Mouse (Mus musculus) MEL (cell line): ENCODE measurements at regions not wholly inside any gene's neighbourhood (a gene's known extent, or its start where the extent isn't known, plus 50 kb on each side); places are given as distances from the start of the nearest gene placed in this dataset.

Source experiments
- DNase-seq: peaks from one replicate; pipeline ENCODE4 v3.0.0; 2011; ENCODE audit warnings: low read depth, low spot score
- H3K27ac ChIP-seq: 2 replicates; pipeline ENCODE4 v1.5.1; 2012; ENCODE audit warnings: low read depth, mild to moderate bottlenecking, control low read depth, low read length, moderate library complexity; ENCODE audit not compliant: control insufficient read depth
- H3K27me3 ChIP-seq, 2 experiments: fragments of 150-350 bp in 1 of 2; sonication (generic) in 1 of 2; 2 replicates each; pipeline ENCODE4 v1.6.1; 2012; ENCODE audit warnings: low read length in 2 of 2, mild to moderate bottlenecking in 2 of 2, improper control_type of control experiment in 1 of 2, moderate library complexity in 1 of 2; ENCODE audit not compliant: insufficient read depth in 2 of 2, control insufficient read depth in 1 of 2
- H3K36me3 ChIP-seq, 2 experiments: 2 replicates each; pipeline ENCODE4 v1.6.1; 2012 to 2014; ENCODE audit warnings: low read length in 2 of 2, improper control_type of control experiment in 1 of 2, inconsistent platforms in 1 of 2, mild to moderate bottlenecking in 1 of 2; ENCODE audit not compliant: insufficient read depth in 2 of 2, control insufficient read depth in 1 of 2
- H3K4me1 ChIP-seq, 2 experiments: fragments of 150-350 bp in 1 of 2; sonication (generic) in 1 of 2; 2 replicates each; pipeline ENCODE4 v1.6.1; 2012; ENCODE audit warnings: low read length in 2 of 2, improper control_type of control experiment in 1 of 2, mild to moderate bottlenecking in 1 of 2; ENCODE audit not compliant: insufficient read depth in 2 of 2, control insufficient read depth in 1 of 2
- H3K4me3 ChIP-seq, 2 experiments: fragments of 150-350 bp in 1 of 2; sonication (generic) in 1 of 2; 2 replicates each; pipeline ENCODE4 v1.5.1; 2012; ENCODE audit warnings: low read depth in 2 of 2, low read length in 2 of 2, mild to moderate bottlenecking in 2 of 2, moderate library complexity in 2 of 2, control low read depth in 1 of 2, improper control_type of control experiment in 1 of 2; ENCODE audit not compliant: control insufficient read depth in 1 of 2, insufficient read depth in 1 of 2
- H3K79me2 ChIP-seq: 2 replicates; pipeline ENCODE4 v1.6.1; 2012; ENCODE audit warnings: mild to moderate bottlenecking, low read length, moderate library complexity; ENCODE audit not compliant: control insufficient read depth, poor library complexity, insufficient read depth
- H3K9ac ChIP-seq: 2 replicates; pipeline ENCODE4 v1.6.1; 2012; ENCODE audit warnings: low read depth, mild to moderate bottlenecking, control low read depth, low read length, moderate library complexity; ENCODE audit not compliant: control insufficient read depth, poor library complexity, severe bottlenecking
- H3K9me3 ChIP-seq: fragments of 150-350 bp; sonication (generic); replicated peaks from 2 replicates; pipeline ENCODE4 v1.6.1; 2012; ENCODE audit warnings: mild to moderate bottlenecking, low read length, improper control_type of control experiment, moderate library complexity; ENCODE audit not compliant: insufficient read depth
- BHLHE40 ChIP-seq: IDR thresholded peaks from 2 replicates; pipeline ENCODE4 v1.6.1; 2012; ENCODE audit warnings: low read depth, mild to moderate bottlenecking, inconsistent platforms, low read length, improper control_type of control experiment, borderline replicate concordance
- E2F4 ChIP-seq: IDR thresholded peaks from 2 replicates; pipeline ENCODE4 v1.6.1; 2011; ENCODE audit warnings: low read depth, low read length, improper control_type of control experiment, borderline replicate concordance
- GATA1 ChIP-seq: IDR thresholded peaks from 2 replicates; pipeline ENCODE4 v1.6.1; 2011; ENCODE audit warnings: low read depth, low read length, improper control_type of control experiment
- MAFK ChIP-seq: IDR thresholded peaks from 2 replicates; pipeline ENCODE4 v1.6.1; 2011; ENCODE audit warnings: low read depth, mild to moderate bottlenecking, low read length, improper control_type of control experiment, borderline replicate concordance
- MAZ ChIP-seq: IDR thresholded peaks from 2 replicates; pipeline ENCODE4 v1.6.1; 2012; ENCODE audit warnings: low read depth, mild to moderate bottlenecking, inconsistent platforms, low read length, improper control_type of control experiment
- MEF2A ChIP-seq: IDR thresholded peaks from 2 replicates; pipeline ENCODE4 v1.6.1; 2014; ENCODE audit warnings: low read depth, mild to moderate bottlenecking, inconsistent platforms, low read length, improper control_type of control experiment; ENCODE audit not compliant: poor library complexity, insufficient replicate concordance, severe bottlenecking; ENCODE audit errors: extremely low read depth
- MXI1 ChIP-seq: IDR thresholded peaks from 2 replicates; pipeline ENCODE4 v1.6.1; 2011; ENCODE audit warnings: mild to moderate bottlenecking, low read depth, low read length, improper control_type of control experiment
- MYC ChIP-seq: IDR thresholded peaks from 2 replicates; pipeline ENCODE4 v1.6.1; 2011; ENCODE audit warnings: low read depth, mild to moderate bottlenecking, low read length, improper control_type of control experiment, moderate library complexity
- POLR2A ChIP-seq, 2 experiments: IDR thresholded peaks; 2 replicates each; pipeline ENCODE4 v1.6.1; 2011 to 2012; ENCODE audit warnings: low read length in 2 of 2, mild to moderate bottlenecking in 2 of 2, control low read depth in 1 of 2, improper control_type of control experiment in 1 of 2, low read depth in 1 of 2, moderate library complexity in 1 of 2; ENCODE audit not compliant: control insufficient read depth in 1 of 2, insufficient read depth in 1 of 2, poor library complexity in 1 of 2
- POLR2AphosphoS2 ChIP-seq: IDR thresholded peaks from 2 replicates; pipeline ENCODE4 v1.6.1; 2011; ENCODE audit warnings: low read length, improper control_type of control experiment
- POLR2AphosphoS5 ChIP-seq: IDR thresholded peaks from 2 replicates; pipeline ENCODE4 v1.6.1; 2012; ENCODE audit warnings: low read depth, borderline replicate concordance, mild to moderate bottlenecking, inconsistent platforms, low read length, moderate library complexity, mixed read lengths
- RAD21 ChIP-seq: IDR thresholded peaks from 2 replicates; pipeline ENCODE4 v1.6.1; 2011; ENCODE audit warnings: mild to moderate bottlenecking, low read depth, low read length, improper control_type of control experiment
- SIN3A ChIP-seq: IDR thresholded peaks from 2 replicates; pipeline ENCODE4 v1.6.1; 2012; ENCODE audit warnings: low read length, improper control_type of control experiment, inconsistent platforms
- SMC3 ChIP-seq: IDR thresholded peaks from 2 replicates; pipeline ENCODE4 v1.6.1; 2011; ENCODE audit warnings: low read depth, low read length, improper control_type of control experiment
- TAL1 ChIP-seq: IDR thresholded peaks from 2 replicates; pipeline ENCODE4 v1.6.1; 2012; ENCODE audit warnings: mild to moderate bottlenecking, inconsistent platforms, low read length, moderate library complexity, mixed read lengths
- TBP ChIP-seq: IDR thresholded peaks from 2 replicates; pipeline ENCODE4 v1.8.0; 2011; ENCODE audit warnings: low read depth, low read length, improper control_type of control experiment

DNA sequence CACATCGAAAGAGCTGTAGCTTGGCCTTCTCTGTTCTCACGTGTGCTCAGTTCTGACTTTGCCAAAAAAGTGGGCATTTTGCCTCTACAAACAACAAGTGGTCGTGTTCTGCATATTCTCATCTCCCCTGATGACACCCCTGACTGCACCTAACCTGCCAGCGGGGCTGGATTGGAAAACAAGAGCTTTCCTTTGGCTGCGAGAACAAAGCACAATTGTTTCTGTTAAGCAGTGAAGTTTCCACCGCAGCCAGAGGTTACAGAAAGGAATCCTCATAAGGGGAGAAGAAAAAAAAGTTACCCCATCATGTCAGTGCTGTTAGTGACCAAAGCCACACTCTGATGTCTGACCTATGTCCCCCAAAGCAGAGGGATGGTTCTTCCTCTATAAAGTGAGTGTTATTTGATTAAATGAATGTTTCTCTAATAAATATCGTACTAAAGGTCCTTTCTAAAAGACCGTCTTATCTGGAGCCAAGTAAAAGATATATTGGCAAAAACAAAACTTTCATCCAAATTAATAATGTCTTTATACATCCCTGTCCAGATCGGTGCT lies 371.4 kb upstream of the Intu start:
- TF ChIP-seq POLR2A (IDR thresholded peaks at IDR 0.05; ENCODE audit: control insufficient read depth in 1 of 2, insufficient read depth in 1 of 2, low read depth in 1 of 2, low read length in 2 of 2, poor library complexity in 1 of 2) (no peak), GATA1 (no peak), SMC3 (no peak), MAZ (no peak), TBP (no peak), BHLHE40 (no peak), TAL1 (no peak), POLR2AphosphoS2 (no peak), SIN3A (no peak), RAD21 (no peak), E2F4 (no peak), POLR2AphosphoS5 (no peak), MEF2A (no peak), MXI1 (no peak), MAFK (no peak), MYC (no peak)
- no peak overlapping the region for H3K4me3 ChIP-seq
- DNase-seq, result no peak
- H3K9me3 ChIP-seq, result no peaks in the 10 kb centered on the region
- no peak overlapping the region for H3K27ac ChIP-seq
- H3K27me3 ChIP-seq, result no peaks in the 10 kb centered on the region
- H3K9ac ChIP-seq, result no peak overlapping the region
- H3K4me1 ChIP-seq, result no peaks in the 10 kb centered on the region
- no peaks in the 10 kb centered on the region for H3K79me2 ChIP-seq
- no peaks in the 10 kb centered on the region for H3K36me3 ChIP-seq

DNA sequence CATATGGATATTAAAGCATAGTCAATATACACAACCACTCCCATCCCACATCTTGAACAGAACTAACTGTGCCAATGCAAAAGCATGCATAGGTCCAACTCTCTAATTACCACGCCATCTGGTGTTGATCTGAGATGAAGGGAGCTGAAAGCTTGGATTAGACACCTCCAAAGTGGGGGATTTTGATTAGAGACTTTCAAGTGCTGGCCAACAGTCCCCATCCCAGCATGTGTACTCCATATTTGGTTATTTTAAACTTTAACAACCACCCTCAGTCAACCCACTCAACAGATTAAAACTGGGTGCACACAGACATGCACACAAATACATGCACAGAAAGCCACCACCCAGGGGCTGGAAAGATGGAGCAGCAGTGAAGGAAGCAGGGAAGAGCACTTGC lies 366.9 kb upstream of the Intu start:
- Histone ChIP-seq H3K4me1 (no peaks in the 10 kb centered on the region), H3K9ac (no peak overlapping the region)
- no peak for TF ChIP-seq MXI1
- no peak for TF ChIP-seq MAFK
- TF ChIP-seq, all 39 proteins: peak for 0
- H3K27me3 ChIP-seq, result no peaks in the 10 kb centered on the region
- H3K36me3 ChIP-seq, result no peaks in the 10 kb centered on the region
- no peaks in the 10 kb centered on the region for H3K9me3 ChIP-seq
- H3K4me3 ChIP-seq, result no peak overlapping the region
- no peak for DNase-seq
- no peaks in the 10 kb centered on the region for H3K79me2 ChIP-seq
- H3K27ac ChIP-seq, result no peak overlapping the region
